Mouse (Mus musculus): ENCODE data around the gene Ufd1.

The Ufd1 gene

GRCm38 (mm10) chr16:18811468-18812384 is at the start of gene Ufd1, which contains the start of gene Cdc45:
Gene Ufd1, plus strand, starts transcription at chr16:18811779.
Gene Cdc45, minus strand, starts transcription at chr16:18811987.
- DNase-seq, result peak; percentile 80

DNA sequence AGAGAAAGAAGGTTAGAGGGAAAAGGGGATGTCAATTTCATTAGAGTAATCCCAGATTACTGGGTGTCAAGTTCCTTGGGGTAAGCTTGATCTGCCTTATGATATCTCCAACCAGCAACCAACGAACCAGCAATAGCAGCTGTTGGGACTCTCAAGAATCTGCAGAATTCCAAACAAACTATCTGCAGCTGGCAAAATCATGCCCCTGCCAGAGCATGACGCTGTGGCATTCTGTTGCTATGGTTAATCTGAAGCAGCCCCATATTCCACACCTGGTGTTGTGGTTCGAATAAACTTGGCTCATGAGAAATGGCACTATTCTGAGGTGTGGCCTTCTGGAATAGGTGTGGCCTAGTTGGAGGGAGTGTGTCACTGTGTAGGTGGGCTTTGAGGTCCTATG is 48.6 kb upstream of the Ufd1 start:
- no peak for DNase-seq

DNA sequence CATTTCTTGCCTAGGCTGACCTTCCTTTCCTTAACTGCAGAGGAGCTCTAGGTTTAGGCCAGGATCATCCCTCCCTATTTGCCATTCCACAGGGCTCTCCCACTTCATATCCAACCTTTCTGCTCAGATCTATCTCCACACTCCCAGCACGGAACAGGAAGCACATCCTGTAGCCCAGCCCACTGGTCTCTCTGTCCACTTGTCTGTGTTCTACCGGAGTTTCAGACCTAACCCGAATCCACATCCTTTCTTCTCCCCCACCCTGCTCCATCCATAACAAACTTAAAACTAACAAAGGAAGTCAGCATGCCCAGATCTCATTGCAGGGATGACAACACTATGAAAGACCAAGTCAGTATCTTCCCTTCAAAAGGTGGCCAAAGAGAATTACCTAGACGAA is 45.2 kb upstream of the Ufd1 start:
- no peak for DNase-seq

DNA sequence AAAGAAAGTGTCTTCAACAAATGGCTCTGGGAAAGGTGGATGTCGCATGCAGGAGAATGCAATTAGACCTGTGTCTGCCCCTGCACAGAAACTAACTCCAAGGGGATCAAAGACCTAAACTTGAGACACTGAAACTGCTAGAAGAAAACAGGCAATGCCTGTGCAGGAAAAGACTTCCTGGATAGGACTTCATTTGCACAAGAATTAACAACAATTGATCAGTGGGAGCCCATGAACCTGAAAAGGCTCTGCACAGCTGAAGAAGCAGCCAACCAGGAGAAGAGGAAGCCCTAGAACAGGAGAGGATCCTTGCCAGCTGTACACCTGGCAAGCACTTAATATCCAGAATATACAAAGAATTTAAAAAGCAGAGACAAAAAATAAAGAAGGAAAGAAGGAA is 42.1 kb upstream of the Ufd1 start:
- DNase-seq, result no peak

DNA sequence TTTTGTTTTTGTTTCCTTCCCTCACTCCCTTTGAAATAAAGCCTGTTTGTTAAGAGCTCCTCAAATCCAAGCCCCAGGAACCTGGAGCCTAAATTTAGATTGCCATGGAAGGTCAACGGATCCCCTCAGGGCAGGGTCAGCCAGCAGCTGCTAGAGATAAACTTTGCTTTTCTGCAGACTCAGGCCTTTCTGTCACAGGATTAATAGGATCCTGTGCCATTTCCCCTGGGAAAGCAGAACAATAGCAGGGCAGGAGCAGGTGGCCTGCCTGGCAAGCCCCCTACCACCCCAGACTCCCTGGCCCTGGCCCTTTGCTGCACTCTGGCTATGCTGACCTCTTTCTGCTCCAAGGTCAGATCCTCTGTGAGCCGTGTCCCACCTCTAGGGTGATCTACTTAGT is 37.6 kb upstream of the Ufd1 start:
- DNase-seq, result no peak

DNA sequence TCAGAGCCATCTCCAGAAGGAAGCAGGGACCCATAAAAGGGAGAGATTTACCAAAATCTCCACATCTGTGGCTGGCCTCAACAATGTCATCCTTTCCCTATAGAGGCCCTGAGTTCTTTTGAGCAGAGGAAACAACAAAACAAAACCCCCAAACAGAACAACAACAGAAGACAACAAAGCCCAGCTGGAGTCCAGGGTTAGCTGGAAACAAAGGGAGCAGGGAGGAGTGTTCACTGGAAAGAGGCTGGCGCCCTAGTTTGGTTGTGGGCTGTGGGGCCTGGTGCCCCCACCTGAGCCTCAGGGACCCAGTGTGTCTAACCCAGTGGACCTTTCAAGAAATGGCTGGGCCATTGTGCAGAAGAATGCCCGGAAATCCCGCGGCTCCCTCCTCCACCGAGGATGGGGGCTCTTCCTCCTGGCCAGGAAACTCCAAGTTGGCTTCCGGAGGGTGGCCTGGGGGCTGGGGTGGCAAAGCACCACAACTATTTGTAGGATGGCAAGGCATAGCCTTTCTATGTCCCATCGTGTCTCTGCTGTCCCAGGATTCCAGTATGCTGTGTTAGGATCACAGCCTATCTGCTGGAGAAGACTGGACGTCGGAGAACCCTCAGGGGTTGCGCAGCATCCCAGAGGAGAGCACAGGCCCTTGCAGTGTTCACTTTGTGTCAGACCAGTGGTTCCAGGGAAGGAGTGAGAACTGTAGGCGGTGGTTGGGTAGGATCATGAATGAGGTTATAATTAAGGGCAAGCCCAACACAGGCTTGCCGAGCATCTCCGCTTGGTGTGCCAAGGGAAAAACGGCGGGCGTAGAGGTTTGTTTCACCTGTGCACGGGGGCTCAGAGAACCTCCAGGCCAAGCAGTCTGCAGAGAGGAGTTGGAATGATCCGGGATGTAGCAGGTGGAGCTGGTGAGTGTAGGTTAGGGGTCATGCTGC is 35.7 kb upstream of the Ufd1 start:
- DNase-seq, result no peak

DNA sequence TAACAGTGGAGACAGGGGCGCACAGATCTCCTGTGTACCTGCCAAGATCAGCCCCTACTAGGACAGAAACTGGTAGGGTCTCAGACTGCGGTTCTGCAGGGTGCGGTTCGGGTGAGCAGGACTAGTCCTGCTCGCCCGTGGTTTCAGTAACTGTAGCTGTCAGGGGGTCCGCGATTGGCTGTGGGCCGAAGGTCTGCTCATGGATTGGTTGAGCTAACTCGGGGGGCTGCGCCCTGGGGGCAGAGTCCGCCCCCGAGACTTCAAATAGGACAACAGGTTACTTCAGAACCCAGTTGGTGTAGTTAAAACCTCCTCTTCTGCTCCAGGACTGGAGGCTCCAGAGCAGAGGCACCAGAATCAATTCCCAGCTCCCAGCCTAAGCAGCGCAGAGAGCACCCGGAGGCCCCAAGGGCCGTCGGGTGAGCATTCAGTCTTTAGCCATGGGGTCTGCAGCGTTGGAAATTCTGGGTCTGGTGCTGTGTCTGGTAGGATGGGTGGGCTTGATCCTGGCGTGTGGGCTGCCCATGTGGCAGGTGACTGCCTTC is 35.0 kb upstream of the Ufd1 start, which contains the start of gene Cldn5:
TSS of gene Cldn5 (plus strand) at position 292 of the 545 bp plus-strand sequence.
- DNase-seq, result no peak

GRCm38 (mm10) chr16:18777101-18778080 is 34.2 kb upstream of the Ufd1 start:
- no peak for DNase-seq

DNA sequence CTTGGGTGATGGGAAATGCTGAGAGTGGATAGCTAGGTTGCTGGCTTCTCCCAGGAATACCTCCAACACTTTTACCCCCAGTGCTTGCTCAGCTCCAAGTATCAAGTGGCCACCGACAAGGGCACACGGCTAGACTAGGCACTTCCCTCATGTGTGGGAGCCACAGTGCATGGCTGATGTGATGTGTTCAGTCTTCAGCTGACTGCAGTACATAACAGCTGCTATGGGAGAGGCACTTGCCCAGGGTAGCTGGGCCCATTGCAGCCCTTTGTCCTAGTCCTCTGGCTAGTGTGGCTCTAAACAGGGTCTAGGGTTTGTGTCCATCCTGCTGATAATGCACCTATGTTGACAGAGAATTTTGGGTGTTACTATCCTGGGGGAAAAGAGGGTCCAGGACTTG is 33.1 kb upstream of the Ufd1 start:
- no peak for DNase-seq

GRCm38 (mm10) chr16:18781810-18782209 is 29.8 kb upstream of the Ufd1 start:
- no peak for DNase-seq

- no peak for DNase-seq
Observed at GRCm38 (mm10) chr16:18785025-18785424, 26.6 kb upstream of the Ufd1 start.

- no peak for DNase-seq
Observed at GRCm38 (mm10) chr16:18785485-18785884, 26.1 kb upstream of the Ufd1 start.

- no peak for DNase-seq
Observed at GRCm38 (mm10) chr16:18786652-18787051, 24.9 kb upstream of the Ufd1 start.

DNA sequence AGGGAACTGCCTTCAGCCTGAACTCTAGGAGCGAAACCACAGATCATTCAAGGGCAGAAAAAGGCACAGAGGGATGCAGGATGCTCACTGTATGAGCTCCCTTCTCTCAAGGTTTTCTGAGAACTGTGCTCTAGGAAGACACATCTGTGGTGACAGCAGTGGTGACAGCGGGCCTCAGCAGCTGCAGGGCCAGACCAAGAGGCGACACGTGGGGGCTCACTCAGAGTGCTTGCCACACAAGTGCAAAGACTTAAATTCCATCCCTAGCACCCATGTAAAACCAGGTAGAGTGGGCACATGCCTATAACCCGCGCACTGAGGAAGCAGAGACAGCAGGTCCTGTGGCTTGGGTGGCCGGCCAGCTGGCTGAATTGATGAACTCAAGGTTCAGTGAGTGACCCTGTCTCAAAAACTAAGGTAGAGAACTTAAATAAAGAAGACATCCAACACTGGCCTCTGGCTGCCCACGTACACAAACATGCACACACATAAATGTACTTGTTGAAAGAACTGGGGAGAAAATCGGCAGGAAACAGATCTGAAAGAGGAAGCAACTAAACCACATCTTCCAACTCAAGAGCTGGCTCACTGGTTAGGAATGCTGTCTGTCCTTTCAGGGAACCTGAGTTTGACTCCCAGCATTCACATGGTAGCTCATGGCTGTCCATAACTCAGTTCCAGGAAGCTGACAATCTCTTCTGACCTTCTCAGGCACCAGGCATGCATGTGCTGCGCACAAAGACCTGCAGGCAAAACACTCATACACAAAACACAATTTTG is 22.8 kb upstream of the Ufd1 start:
- DNase-seq, result no peak

- no peak for DNase-seq
Observed at GRCm38 (mm10) chr16:18795223-18795899, 16.2 kb upstream of the Ufd1 start.

GRCm38 (mm10) chr16:18796645-18797044 is 14.9 kb upstream of the Ufd1 start:
- no peak for DNase-seq

DNA sequence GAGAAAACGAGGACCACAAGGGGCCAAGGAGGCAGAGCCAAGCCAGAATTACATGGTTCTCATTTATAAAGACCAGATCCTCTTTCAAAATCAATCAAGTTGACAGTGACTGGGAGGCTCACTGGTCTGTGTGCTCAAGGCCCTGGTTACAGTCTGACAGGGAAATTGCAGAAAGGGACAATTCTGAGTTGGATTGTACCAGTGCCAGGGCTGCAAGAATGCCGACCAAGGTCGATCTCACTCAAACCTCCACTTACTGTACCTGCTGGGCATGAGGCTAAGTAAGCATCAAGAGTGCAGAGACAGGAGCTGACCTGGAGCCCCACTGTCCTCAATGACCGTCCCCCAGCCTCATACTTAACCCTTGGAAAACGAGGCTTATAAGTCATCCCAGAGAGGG is 13.4 kb upstream of the Ufd1 start:
- no peak for DNase-seq

DNA sequence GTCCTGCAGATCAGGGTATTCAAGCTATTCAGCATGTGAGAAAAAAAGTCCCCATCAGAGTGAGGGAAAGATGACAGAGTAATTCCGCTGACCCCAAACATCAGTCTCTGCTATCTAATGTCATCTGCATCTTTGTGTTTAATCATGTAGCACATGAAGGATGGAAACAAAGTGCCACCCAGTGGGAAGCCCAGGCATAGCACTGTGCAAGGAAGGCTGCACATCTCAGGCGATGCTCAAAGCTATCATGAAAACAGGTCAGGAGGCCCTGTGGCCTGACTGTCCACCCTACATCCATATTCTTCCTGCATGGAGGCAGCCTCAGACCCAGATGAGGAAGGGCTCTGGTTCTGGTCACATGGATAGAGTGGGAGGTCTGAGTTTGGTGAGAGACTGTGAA is 12.7 kb upstream of the Ufd1 start:
- no peak for DNase-seq

GRCm38 (mm10) chr16:18805746-18806145 is 5.8 kb upstream of the Ufd1 start:
- DNase-seq, result no peak

DNA sequence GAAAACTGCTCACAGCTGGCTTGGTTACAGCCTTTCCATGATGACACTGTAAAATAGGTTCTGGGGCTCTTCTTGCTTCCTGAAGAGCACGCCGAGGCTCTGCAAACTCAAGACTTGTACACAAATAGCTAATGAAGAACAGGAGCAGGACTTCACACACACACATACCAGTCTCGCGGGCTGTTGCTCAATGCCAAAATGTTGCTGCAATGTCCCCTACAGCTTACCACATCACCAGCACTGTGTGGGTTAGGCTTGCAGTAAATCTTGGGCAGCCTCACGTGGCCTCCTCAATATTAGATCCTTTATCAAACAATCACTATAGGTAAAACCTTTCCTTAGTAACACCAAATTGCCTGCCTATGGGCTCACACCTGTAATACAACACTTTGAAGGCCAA is 2.6 kb upstream of the Ufd1 start:
- DNase-seq, result no peak

DNA sequence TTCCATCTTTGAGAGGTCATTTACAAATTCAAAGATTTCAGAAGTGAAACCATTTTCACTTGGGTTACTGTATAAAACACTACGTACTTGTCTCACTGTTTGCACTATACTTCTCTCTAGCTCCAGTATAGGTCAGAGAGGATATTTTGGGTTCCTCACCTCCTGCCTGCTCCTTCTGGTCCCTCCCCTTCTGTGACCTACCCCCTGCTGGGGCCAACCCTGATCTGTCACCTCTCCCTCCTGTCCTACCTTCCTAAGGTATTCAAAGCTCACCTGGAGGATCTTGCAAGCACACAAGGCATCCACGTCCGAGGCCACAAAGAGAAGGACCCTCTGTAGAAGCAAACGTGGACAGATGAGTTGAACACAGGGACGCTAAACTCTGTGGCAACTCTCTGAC is 547 bp upstream of the Ufd1 start:
- no peak for DNase-seq
